Mouse (Mus musculus) thymus, adult 2 months (tissue): ENCODE measurements around the gene Ccnyl1.

Experiments
- CTCF ChIP-seq: fragments of 200-500 bp; IDR thresholded peaks from 2 replicates; pipeline ENCODE4 v1.5.1; 2012; ENCODE audit warnings: mild to moderate bottlenecking, control low read depth, low read length, moderate library complexity, borderline replicate concordance; ENCODE audit not compliant: control insufficient read depth, poor library complexity, insufficient read depth; ENCODE audit errors: extremely low read depth
- POLR2A ChIP-seq: fragments of 200-500 bp; IDR thresholded peaks from 2 replicates; pipeline ENCODE4 v1.6.1; 2012; ENCODE audit warnings: mild to moderate bottlenecking, low read length, control low read depth, moderate library complexity; ENCODE audit not compliant: control insufficient read depth, poor library complexity, insufficient read depth; ENCODE audit errors: extremely low read depth

GRCm38 (mm10) chr1:64667111-64667633 lies 23.1 kb upstream of the Ccnyl1 start:
- TF ChIP-seq CTCF (no peak), POLR2A (no peak)
